Mouse (Mus musculus): ENCODE data around the gene Car5a. TPM values are rescaled to one million over a fixed set of nuclear protein-coding genes. Genes with fewer than 3 reads are reported as not detected.

The Car5a gene
- polyA plus RNA-seq, 1 experiment from 2014 or later: not detected

DNA sequence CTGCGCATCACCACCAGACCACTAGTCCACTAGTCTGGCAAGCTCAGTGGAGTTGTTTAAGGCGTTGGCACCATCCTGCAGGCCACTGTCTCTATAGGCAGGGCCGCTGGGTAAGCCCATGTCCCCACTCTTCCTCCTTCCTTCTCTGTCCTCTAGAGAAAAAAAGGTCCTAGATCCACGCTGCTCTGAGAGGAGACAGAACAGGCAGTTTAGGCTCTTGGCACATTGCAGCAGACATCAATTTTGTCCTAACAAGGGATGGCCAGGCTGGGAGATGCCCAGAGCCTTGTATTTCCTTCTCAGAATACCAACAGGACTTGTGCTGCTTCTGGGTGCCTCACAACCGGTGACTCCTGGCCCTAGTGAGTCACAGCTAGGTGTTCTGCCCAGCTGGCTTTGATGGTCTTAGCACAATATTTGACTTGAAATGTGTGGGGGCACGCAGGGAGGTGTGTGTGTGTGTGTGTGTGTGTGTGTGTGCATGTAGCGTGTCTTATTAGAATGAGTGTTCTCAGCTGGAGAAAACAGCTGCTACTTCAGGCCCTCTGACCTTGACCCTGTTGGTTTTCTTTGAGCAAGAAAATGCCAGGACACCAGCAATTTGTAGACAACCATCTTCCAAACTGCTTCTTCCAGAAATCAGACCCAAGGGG is 66.8 kb downstream of the Car5a start:
- DNase-seq (ENCODE audit: low spot score) (no peak), ATAC-seq (replicated peaks; ENCODE audit: low FRiP score, low TSS enrichment, low read depth) (no peak)
- H3K4me2 ChIP-seq (ENCODE audit: low read length): no peak overlapping the region
- H3K4me1 ChIP-seq (replicated peaks; ENCODE audit: control insufficient read depth, insufficient read depth, low read length): peaks cover 18% of the 10 kb centered on the region
- no peaks in the 10 kb centered on the region for H3K9me3 ChIP-seq (ENCODE audit: control insufficient read depth, low read length)
- no peaks in the 10 kb centered on the region for H3K27me3 ChIP-seq (replicated peaks; ENCODE audit: control insufficient read depth, insufficient read depth, low read length)
- no peak overlapping the region for H3K9ac ChIP-seq (ENCODE audit: low read length)
- H3K4me3 ChIP-seq (ENCODE audit: low read depth, low read length): no peak overlapping the region
- 83% methylated on average over 7 of the region's 7 CpGs for WGBS
- no peak overlapping the region for H3K27ac ChIP-seq (ENCODE audit: low read depth)
- H3K36me3 ChIP-seq (ENCODE audit: control insufficient read depth, insufficient read depth, low read length): peaks cover 15% of the 10 kb centered on the region

DNA sequence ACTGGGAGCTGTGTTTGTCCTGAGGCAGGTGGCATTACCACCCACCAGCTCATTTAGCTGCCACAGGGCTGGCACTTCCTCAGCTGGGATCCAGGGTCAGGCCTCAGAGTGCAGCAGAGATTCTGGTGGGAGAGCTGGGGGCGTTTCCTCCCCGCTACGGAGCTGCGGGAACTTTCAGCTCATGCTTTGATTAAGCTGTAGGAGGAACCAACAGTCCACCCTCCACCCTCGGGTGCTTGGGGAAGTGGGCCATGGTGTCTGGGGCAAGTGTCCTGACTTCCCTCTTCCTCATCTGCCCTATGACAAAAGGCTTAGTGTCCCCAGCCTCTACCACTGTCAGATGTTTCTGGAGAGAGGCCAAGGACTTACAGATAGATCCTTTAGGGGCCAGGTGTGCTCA is 67.5 kb downstream of the Car5a start:
- 63% methylated on average over 5 of the region's 5 CpGs for WGBS
- no peak overlapping the region for H3K4me2 ChIP-seq (ENCODE audit: low read length)
- H3K27ac ChIP-seq (ENCODE audit: low read depth): no peak overlapping the region
- ATAC-seq (replicated peaks; ENCODE audit: low FRiP score, low TSS enrichment, low read depth) (no peak), DNase-seq (ENCODE audit: low spot score) (no peak)
- no peaks in the 10 kb centered on the region for H3K27me3 ChIP-seq (replicated peaks; ENCODE audit: control insufficient read depth, insufficient read depth, low read length)
- H3K9ac ChIP-seq (ENCODE audit: low read length): no peak overlapping the region
- H3K4me3 ChIP-seq (ENCODE audit: low read depth, low read length): no peak overlapping the region
- no peaks in the 10 kb centered on the region for H3K9me3 ChIP-seq (ENCODE audit: control insufficient read depth, low read length)
- peaks cover 8% of the 10 kb centered on the region; the same call in 1 of the 2 replicates for H3K36me3 ChIP-seq (ENCODE audit: control insufficient read depth, insufficient read depth, low read length)
- H3K4me1 ChIP-seq (replicated peaks; ENCODE audit: control insufficient read depth, insufficient read depth, low read length): peaks cover 24% of the 10 kb centered on the region

DNA sequence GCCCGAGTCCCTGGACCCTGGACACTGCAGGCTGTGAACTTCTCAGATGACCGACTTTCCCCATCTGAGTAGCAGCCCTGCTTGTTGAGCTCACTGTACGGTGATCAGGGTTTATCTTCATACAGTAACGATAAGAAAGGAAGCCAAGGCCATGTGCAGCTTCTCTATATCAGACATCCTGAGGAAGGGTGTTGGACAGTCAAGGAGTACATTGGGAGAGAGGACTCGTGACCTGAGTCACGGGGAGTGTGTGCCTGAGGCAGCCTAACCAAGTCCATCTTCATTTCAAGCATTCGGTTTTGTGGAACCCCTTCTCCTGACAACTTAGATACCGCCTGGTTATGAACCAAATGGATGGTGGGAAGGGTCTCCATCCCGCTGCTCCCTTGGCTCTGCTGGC is 69.2 kb downstream of the Car5a start:
- H3K27me3 ChIP-seq (replicated peaks; ENCODE audit: control insufficient read depth, insufficient read depth, low read length): no peaks in the 10 kb centered on the region
- H3K9me3 ChIP-seq (ENCODE audit: control insufficient read depth, low read length): no peaks in the 10 kb centered on the region
- H3K4me3 ChIP-seq (ENCODE audit: low read depth, low read length): no peak overlapping the region
- ATAC-seq (replicated peaks; ENCODE audit: low FRiP score, low TSS enrichment, low read depth): no peak
- 69% methylated on average over 9 of the region's 9 CpGs for WGBS
- no peak overlapping the region for H3K4me2 ChIP-seq (ENCODE audit: low read length)
- no peak for DNase-seq (ENCODE audit: low spot score)
- peak overlapping the region; percentile 34 for H3K27ac ChIP-seq (ENCODE audit: low read depth)
- H3K4me1 ChIP-seq (replicated peaks; ENCODE audit: control insufficient read depth, insufficient read depth, low read length): peaks cover 29% of the 10 kb centered on the region
- H3K9ac ChIP-seq (ENCODE audit: low read length): no peak overlapping the region
- H3K36me3 ChIP-seq (ENCODE audit: control insufficient read depth, insufficient read depth, low read length): no peaks in the 10 kb centered on the region

DNA sequence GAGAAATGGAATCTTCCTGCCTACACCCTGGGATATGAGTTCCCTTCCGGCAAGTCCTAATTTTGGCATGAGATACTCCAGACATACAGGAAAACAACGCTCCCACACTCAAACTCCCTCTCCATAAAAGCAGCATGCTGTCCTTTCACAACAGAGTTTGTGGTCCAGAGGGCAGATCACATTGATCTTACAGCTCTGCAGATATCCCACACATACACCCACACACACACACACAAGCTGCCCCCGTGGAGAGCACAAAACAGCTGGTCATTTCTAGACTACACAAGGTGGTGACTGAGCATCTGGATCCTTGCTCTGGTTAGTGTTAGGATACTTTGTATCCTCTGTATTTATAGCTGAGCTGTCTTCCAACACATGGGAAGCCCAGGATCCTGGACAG is 69.7 kb downstream of the Car5a start:
- no peak for DNase-seq (ENCODE audit: low spot score)
- H3K9ac ChIP-seq (ENCODE audit: low read length): no peak overlapping the region
- no peaks in the 10 kb centered on the region for H3K36me3 ChIP-seq (ENCODE audit: control insufficient read depth, insufficient read depth, low read length)
- WGBS: 38% methylated on average over 3 of the region's 3 CpGs
- H3K4me1 ChIP-seq (replicated peaks; ENCODE audit: control insufficient read depth, insufficient read depth, low read length): peaks cover 29% of the 10 kb centered on the region
- no peak overlapping the region for H3K4me2 ChIP-seq (ENCODE audit: low read length)
- no peak overlapping the region for H3K4me3 ChIP-seq (ENCODE audit: low read depth, low read length)
- H3K27ac ChIP-seq (ENCODE audit: low read depth): peak overlapping the region; percentile 34
- H3K27me3 ChIP-seq (replicated peaks; ENCODE audit: control insufficient read depth, insufficient read depth, low read length): no peaks in the 10 kb centered on the region
- ATAC-seq (replicated peaks; ENCODE audit: low FRiP score, low TSS enrichment, low read depth): peak; percentile 28; the same call in 1 of the 2 replicates
- no peaks in the 10 kb centered on the region for H3K9me3 ChIP-seq (ENCODE audit: control insufficient read depth, low read length)

DNA sequence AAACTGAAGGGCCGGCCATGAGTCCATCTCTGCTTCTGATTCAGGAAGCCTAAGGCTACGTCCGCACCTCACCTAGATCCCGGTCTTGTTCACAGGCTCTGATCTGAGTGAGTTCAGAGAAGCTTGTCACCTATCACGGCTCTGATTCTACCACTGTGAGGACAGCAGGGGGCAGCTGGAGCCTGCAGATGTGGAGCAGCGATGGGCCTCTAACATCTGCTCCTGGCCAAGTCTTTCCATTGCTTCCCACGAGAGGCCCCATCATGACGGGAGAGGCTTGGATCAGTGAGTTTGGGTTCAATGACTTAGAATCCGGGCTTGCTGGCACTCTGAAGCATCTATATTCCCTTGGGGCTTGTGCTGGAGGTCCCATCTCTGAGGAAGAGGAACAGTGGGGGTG is 70.7 kb downstream of the Car5a start:
- DNase-seq (ENCODE audit: low spot score) (peak; percentile 79), ATAC-seq (replicated peaks; ENCODE audit: low FRiP score, low TSS enrichment, low read depth) (peak; percentile 53)
- WGBS: 44% methylated on average over 9 of the region's 9 CpGs
- no peaks in the 10 kb centered on the region for H3K36me3 ChIP-seq (ENCODE audit: control insufficient read depth, insufficient read depth, low read length)
- no peaks in the 10 kb centered on the region for H3K9me3 ChIP-seq (ENCODE audit: control insufficient read depth, low read length)
- peaks cover 29% of the 10 kb centered on the region for H3K4me1 ChIP-seq (replicated peaks; ENCODE audit: control insufficient read depth, insufficient read depth, low read length)
- peak overlapping the region; percentile 34; the same call in 1 of the 2 replicates for H3K27ac ChIP-seq (ENCODE audit: low read depth)
- H3K4me3 ChIP-seq (ENCODE audit: low read depth, low read length): no peak overlapping the region
- no peaks in the 10 kb centered on the region for H3K27me3 ChIP-seq (replicated peaks; ENCODE audit: control insufficient read depth, insufficient read depth, low read length)
- no peak overlapping the region for H3K4me2 ChIP-seq (ENCODE audit: low read length)
- no peak overlapping the region for H3K9ac ChIP-seq (ENCODE audit: low read length)

DNA sequence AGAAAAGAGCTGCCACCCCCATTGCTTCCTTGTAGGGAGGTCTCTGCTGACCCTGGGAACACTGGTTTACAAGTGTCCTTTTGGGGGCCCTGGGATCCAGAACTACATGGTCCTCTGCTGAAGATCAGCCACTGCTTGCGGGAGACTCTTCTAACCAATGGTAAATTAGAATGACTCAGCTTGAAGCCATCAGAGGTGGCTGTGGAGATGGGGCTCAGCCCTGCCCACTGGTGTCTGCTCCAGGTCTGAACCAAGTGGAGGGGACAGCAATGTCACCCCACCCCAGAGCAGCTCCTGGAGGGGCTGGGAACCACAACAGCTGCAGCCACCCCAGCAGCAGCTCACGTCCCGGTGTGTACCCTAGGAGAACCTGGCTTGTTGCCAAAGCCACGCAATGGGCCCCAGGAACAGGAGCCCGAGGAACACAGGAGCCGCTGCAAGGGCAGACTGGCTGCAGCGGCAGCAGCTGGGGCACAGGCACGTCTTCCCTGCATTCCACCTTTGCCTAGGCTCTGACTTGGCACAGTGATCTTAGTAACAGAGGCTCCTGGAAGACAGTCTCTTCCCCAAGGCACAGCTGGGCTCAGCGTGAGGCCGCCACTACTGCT is 72.8 kb downstream of the Car5a start:
- peak; percentile 61 for DNase-seq (ENCODE audit: low spot score)
- no peaks in the 10 kb centered on the region for H3K9me3 ChIP-seq (ENCODE audit: control insufficient read depth, low read length)
- H3K27me3 ChIP-seq (replicated peaks; ENCODE audit: control insufficient read depth, insufficient read depth, low read length): no peaks in the 10 kb centered on the region
- H3K4me2 ChIP-seq (ENCODE audit: low read length): no peak overlapping the region
- H3K27ac ChIP-seq (ENCODE audit: low read depth): no peak overlapping the region
- WGBS: 19% methylated on average over 10 of the region's 10 CpGs
- H3K4me3 ChIP-seq (ENCODE audit: low read depth, low read length): no peak overlapping the region
- ATAC-seq (replicated peaks; ENCODE audit: low FRiP score, low TSS enrichment, low read depth): 0 out of 2 replicates have a peak, but pooled peaks have one; percentile 13
- no peak overlapping the region for H3K9ac ChIP-seq (ENCODE audit: low read length)
- peaks cover 29% of the 10 kb centered on the region for H3K4me1 ChIP-seq (replicated peaks; ENCODE audit: control insufficient read depth, insufficient read depth, low read length)
- no peaks in the 10 kb centered on the region for H3K36me3 ChIP-seq (ENCODE audit: control insufficient read depth, insufficient read depth, low read length)

DNA sequence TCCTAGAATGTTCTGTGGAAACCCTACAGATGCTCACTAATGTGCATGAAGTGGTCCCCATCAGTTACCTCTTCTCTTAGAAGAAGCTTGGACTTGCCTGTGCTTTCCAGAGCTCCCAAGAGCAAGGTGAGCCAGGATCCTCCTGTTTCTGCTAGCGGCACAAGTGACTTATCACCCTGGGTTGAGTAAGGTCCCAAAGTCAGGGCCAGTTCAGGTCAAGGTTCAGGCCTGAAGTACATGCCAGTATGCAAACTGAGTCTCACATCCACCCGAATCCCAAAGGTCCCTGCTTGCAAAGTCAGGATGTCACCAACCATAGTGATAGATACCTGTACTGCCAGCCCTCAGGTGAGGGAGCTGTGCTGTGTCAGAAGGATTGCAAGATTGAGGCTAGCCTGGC is 74.5 kb downstream of the Car5a start:
- H3K27me3 ChIP-seq (replicated peaks; ENCODE audit: control insufficient read depth, insufficient read depth, low read length): no peaks in the 10 kb centered on the region
- H3K4me1 ChIP-seq (replicated peaks; ENCODE audit: control insufficient read depth, insufficient read depth, low read length): peaks cover 22% of the 10 kb centered on the region
- WGBS: 86% methylated on average over 2 of the region's 2 CpGs
- H3K4me3 ChIP-seq (ENCODE audit: low read depth, low read length): no peak overlapping the region
- no peak for DNase-seq (ENCODE audit: low spot score)
- H3K36me3 ChIP-seq (ENCODE audit: control insufficient read depth, insufficient read depth, low read length): no peaks in the 10 kb centered on the region
- no peaks in the 10 kb centered on the region for H3K9me3 ChIP-seq (ENCODE audit: control insufficient read depth, low read length)
- H3K4me2 ChIP-seq (ENCODE audit: low read length): no peak overlapping the region
- ATAC-seq (replicated peaks; ENCODE audit: low FRiP score, low TSS enrichment, low read depth): no peak
- no peak overlapping the region for H3K27ac ChIP-seq (ENCODE audit: low read depth)
- no peak overlapping the region for H3K9ac ChIP-seq (ENCODE audit: low read length)

DNA sequence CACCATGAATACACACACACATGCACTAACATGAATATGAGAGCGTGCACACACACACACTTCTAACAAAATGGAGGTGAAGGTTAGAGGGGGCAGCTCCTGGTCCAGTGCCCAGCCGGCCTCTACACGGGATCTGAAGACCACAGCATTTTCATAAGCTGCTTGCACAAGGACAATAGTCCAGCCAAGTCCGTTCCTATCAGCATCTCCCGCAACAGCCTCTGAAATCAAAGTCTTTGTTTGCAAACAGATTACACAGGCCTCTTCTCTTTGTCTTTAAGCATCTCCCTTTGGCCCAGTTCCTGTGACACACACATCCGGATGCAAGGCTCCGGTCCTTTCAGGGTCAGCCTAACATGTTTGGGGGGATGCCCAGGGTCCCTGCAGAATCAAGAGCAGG is 75.8 kb downstream of the Car5a start:
- no peak for DNase-seq (ENCODE audit: low spot score)
- Histone ChIP-seq H3K27me3 (replicated peaks; ENCODE audit: control insufficient read depth, insufficient read depth, low read length) (no peaks in the 10 kb centered on the region), H3K36me3 (ENCODE audit: control insufficient read depth, insufficient read depth, low read length) (no peaks in the 10 kb centered on the region), H3K4me3 (ENCODE audit: low read depth, low read length) (no peak overlapping the region), H3K9me3 (ENCODE audit: control insufficient read depth, low read length) (no peaks in the 10 kb centered on the region), H3K4me2 (ENCODE audit: low read length) (no peak overlapping the region), H3K9ac (ENCODE audit: low read length) (no peak overlapping the region), H3K4me1 (replicated peaks; ENCODE audit: control insufficient read depth, insufficient read depth, low read length) (peaks cover 11% of the 10 kb centered on the region), H3K27ac (ENCODE audit: low read depth) (no peak overlapping the region)
- ATAC-seq (replicated peaks; ENCODE audit: low FRiP score, low TSS enrichment, low read depth): no peak
- WGBS: 87% methylated on average over 7 of the region's 7 CpGs

DNA sequence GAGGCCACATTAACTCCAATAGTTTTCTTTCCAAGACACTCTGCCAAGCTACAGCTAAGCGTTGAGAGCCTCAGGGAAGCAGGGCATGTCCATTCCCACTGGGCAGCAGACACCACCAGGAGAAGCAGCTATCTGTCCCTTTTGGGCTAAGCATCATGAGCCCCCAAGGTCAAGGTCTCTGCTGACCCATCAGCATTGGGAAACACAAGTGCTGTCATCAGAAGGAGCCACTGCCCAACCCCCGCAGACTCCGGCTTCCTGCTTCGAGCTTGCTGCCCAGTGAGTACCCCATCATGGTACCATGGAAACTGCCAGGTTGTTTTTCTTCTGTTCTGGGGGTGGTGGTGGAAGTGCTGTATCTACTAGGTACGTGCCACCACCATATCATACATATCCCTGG is 76.5 kb downstream of the Car5a start:
- Histone ChIP-seq H3K9me3 (ENCODE audit: control insufficient read depth, low read length) (no peaks in the 10 kb centered on the region), H3K9ac (ENCODE audit: low read length) (no peak overlapping the region), H3K27me3 (replicated peaks; ENCODE audit: control insufficient read depth, insufficient read depth, low read length) (no peaks in the 10 kb centered on the region), H3K27ac (ENCODE audit: low read depth) (no peak overlapping the region), H3K4me1 (replicated peaks; ENCODE audit: control insufficient read depth, insufficient read depth, low read length) (peaks cover 11% of the 10 kb centered on the region), H3K36me3 (ENCODE audit: control insufficient read depth, insufficient read depth, low read length) (no peaks in the 10 kb centered on the region), H3K4me2 (ENCODE audit: low read length) (no peak overlapping the region), H3K4me3 (ENCODE audit: low read depth, low read length) (no peak overlapping the region)
- no peak for DNase-seq (ENCODE audit: low spot score)
- 89% methylated on average over 5 of the region's 5 CpGs for WGBS
- no peak for ATAC-seq (replicated peaks; ENCODE audit: low FRiP score, low TSS enrichment, low read depth)
